Mouse (Mus musculus) CH12.LX (cell line): Measurements from ENCODE around the gene Snai3.

Experiments used
- ETS1 ChIP-seq: conservative IDR thresholded peaks from 2 replicates; pipeline ENCODE4 v1.6.1; 2012; ENCODE audit warnings: low read depth, mild to moderate bottlenecking, inconsistent platforms, low read length, improper control_type of control experiment, moderate library complexity
- MAX ChIP-seq: IDR thresholded peaks from 2 replicates; pipeline ENCODE4 v1.6.1; 2011; ENCODE audit warnings: low read length, improper control_type of control experiment
- MEF2A ChIP-seq: IDR thresholded peaks from 2 replicates; pipeline ENCODE4 v1.6.1; 2014; ENCODE audit warnings: low read depth, mild to moderate bottlenecking, inconsistent platforms, low read length, improper control_type of control experiment, borderline replicate concordance
- MYC ChIP-seq: IDR thresholded peaks from 2 replicates; pipeline ENCODE4 v1.6.1; 2011; ENCODE audit warnings: low read depth, mild to moderate bottlenecking, improper control_type of control experiment, low read length

GRCm38 (mm10) chr8:122454409-122454808 lies 6.1 kb downstream of the Snai3 start:
- TF ChIP-seq MAX (no peak), ETS1 (no peak), MYC (no peak), MEF2A (no peak)
